Comparison of ENCODE assay signal across 8 mouse cellular contexts in the genomic region with DNA sequence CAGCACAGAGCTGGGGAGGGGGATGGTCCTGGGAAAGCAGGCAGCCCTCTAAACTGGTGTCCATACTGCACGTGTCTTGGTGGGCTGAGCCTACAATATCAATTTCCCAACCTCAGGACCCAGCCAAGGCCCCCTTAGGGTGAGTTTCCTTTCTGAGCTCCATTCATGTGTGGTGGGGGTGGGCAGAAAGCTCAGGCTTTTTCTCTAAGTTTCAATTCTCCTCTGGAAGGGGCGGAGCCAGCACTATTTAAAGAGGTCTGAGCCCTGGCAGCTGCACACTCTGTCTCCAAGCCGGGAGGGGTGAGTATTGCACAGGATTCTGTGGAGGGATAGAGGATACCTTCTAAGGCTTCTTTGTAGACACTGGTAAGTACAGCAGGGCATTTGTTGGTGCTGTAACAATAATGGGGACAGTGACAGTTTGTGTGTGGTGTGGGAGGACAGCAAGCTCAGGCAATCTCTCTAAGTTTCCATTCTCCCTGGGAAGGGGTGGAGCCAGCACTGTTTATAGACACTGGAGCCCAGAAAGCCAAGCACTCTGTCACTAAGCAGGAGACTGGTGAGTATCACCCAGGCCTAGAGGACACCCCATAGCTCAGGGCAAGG. TPM values are rescaled to one million over a fixed set of nuclear protein-coding genes. Genes with fewer than 3 reads are reported as not detected.
DNase-seq lines count a peak whose midpoint lies in the region; ATAC-seq lines count a peak whose summit lies in the region.

No protein-coding gene starts in this region.

- peak overlapping the region; percentile 75 for H3K27ac ChIP-seq in embryonic facial prominence, embryonic 15.5 days (replicated peaks)
- peak overlapping the region; percentile 90 for H3K27ac ChIP-seq in heart, embryonic 11.5 days (ENCODE audit: low read depth, low read length)
- peak overlapping the region; percentile 80 for H3K27ac ChIP-seq in limb, embryonic 12.5 days
- no peak overlapping the region; the same call in 1 of the 2 replicates for H3K27ac ChIP-seq in midbrain, embryonic 11.5 days (ENCODE audit: low read depth, low read length)

- H3K27me3 ChIP-seq in embryonic facial prominence, embryonic 15.5 days: no peaks in the 10 kb centered on the region
- H3K27me3 ChIP-seq in heart, embryonic 11.5 days (ENCODE audit: control insufficient read depth, insufficient read depth, low read length): no peaks in the 10 kb centered on the region
- no peaks in the 10 kb centered on the region for H3K27me3 ChIP-seq in limb, embryonic 12.5 days
- no peaks in the 10 kb centered on the region for H3K27me3 ChIP-seq in midbrain, embryonic 11.5 days (ENCODE audit: control insufficient read depth, insufficient read depth, low read length)

- ATAC-seq in embryonic facial prominence, embryonic 15.5 days (ENCODE audit: insufficient number of reproducible peaks, low FRiP score, low TSS enrichment, low read depth): peak; percentile 80
- peak; percentile 72 for ATAC-seq in heart, embryonic 11.5 days (replicated peaks; ENCODE audit: insufficient number of reproducible peaks, low FRiP score, low TSS enrichment)
- ATAC-seq in limb, embryonic 12.5 days (ENCODE audit: insufficient number of reproducible peaks, insufficient read depth, low FRiP score, low TSS enrichment, low read depth): peak; percentile 91
- ATAC-seq in midbrain, embryonic 11.5 days (ENCODE audit: low FRiP score): peak; percentile 90

- 15% methylated on average over 3 of the region's 3 CpGs for WGBS in embryonic facial prominence, embryonic 15.5 days
- 9% methylated on average over 3 of the region's 3 CpGs for WGBS in heart, embryonic 11.5 days (ENCODE audit: insufficient replicate concordance)
- 10% methylated on average over 3 of the region's 3 CpGs for WGBS in limb, embryonic 12.5 days
- 12% methylated on average over 3 of the region's 3 CpGs for WGBS in midbrain, embryonic 11.5 days

- H3K9me3 ChIP-seq in embryonic facial prominence, embryonic 15.5 days (replicated peaks): no peaks in the 10 kb centered on the region
- no peaks in the 10 kb centered on the region; the same call in 1 of the 2 replicates for H3K9me3 ChIP-seq in heart, embryonic 11.5 days (replicated peaks; ENCODE audit: control insufficient read depth, low read length)
- H3K9me3 ChIP-seq in limb, embryonic 12.5 days: no peaks in the 10 kb centered on the region
- no peaks in the 10 kb centered on the region for H3K9me3 ChIP-seq in midbrain, embryonic 11.5 days (ENCODE audit: control insufficient read depth, low read length)

- H3K4me1 ChIP-seq in embryonic facial prominence, embryonic 15.5 days: peaks cover 24% of the 10 kb centered on the region
- peaks cover 23% of the 10 kb centered on the region for H3K4me1 ChIP-seq in heart, embryonic 11.5 days (ENCODE audit: control insufficient read depth, insufficient read depth, low read length)
- H3K4me1 ChIP-seq in limb, embryonic 12.5 days (replicated peaks): peaks cover 27% of the 10 kb centered on the region
- H3K4me1 ChIP-seq in midbrain, embryonic 11.5 days (ENCODE audit: control insufficient read depth, insufficient read depth, low read length): peaks cover 14% of the 10 kb centered on the region

- H3K4me2 ChIP-seq in embryonic facial prominence, embryonic 15.5 days (replicated peaks): peak overlapping the region; percentile 21
- peak overlapping the region; percentile 58 for H3K4me2 ChIP-seq in heart, embryonic 11.5 days
- peak overlapping the region; percentile 39 for H3K4me2 ChIP-seq in limb, embryonic 12.5 days
- H3K4me2 ChIP-seq in midbrain, embryonic 11.5 days: peak overlapping the region; percentile 16; the same call in 1 of the 2 replicates

- no peaks in the 10 kb centered on the region for H3K36me3 ChIP-seq in embryonic facial prominence, embryonic 15.5 days
- H3K36me3 ChIP-seq in heart, embryonic 11.5 days (ENCODE audit: control insufficient read depth, insufficient read depth, low read length): no peaks in the 10 kb centered on the region
- no peaks in the 10 kb centered on the region for H3K36me3 ChIP-seq in limb, embryonic 12.5 days
- H3K36me3 ChIP-seq in midbrain, embryonic 11.5 days (ENCODE audit: control insufficient read depth, insufficient read depth, low read length): no peaks in the 10 kb centered on the region

- peak; percentile 3 to 11 for DNase-seq in cerebellum, adult 18-20 months
- no peak for DNase-seq in cerebellum, postnatal 36 days
- peak; percentile 57 for DNase-seq in kidney, adult 9 months
- peak; percentile 92 for DNase-seq in midbrain, embryonic 11.5 days (ENCODE audit: low spot score, missing footprints)
- peak; percentile 7 for DNase-seq in right cerebral cortex, postnatal 4 days

- H3K4me3 ChIP-seq in embryonic facial prominence, embryonic 15.5 days (replicated peaks): 0 out of 2 replicates have a peak overlapping the region, but pooled peaks have one; percentile 13
- H3K4me3 ChIP-seq in heart, embryonic 11.5 days (ENCODE audit: low read depth, low read length): no peak overlapping the region
- H3K4me3 ChIP-seq in limb, embryonic 12.5 days (replicated peaks): peak overlapping the region; percentile 10
- no peak overlapping the region for H3K4me3 ChIP-seq in midbrain, embryonic 11.5 days (ENCODE audit: low read depth, low read length)

- no peak overlapping the region for H3K9ac ChIP-seq in embryonic facial prominence, embryonic 15.5 days
- H3K9ac ChIP-seq in heart, embryonic 11.5 days (ENCODE audit: low read depth, low read length): peak overlapping the region; percentile 58
- H3K9ac ChIP-seq in limb, embryonic 12.5 days (replicated peaks): no peak overlapping the region
- peak overlapping the region; percentile 24; the same call in 1 of the 2 replicates for H3K9ac ChIP-seq in midbrain, embryonic 11.5 days (ENCODE audit: low read length)

RNA-seq across cellular contexts. Expression of a gene that starts 21.3 kb away (rescaled TPM):
- 1.4 and 2.1 TPM in 2 replicates for polyA plus RNA-seq in embryonic facial prominence, embryonic 15.5 days (2015; fragmentation: Nextera tagmentation; extraction: Ambion mirVana)
- polyA plus RNA-seq in heart, embryonic 11.5 days (2014; fragmentation: Nextera tagmentation; extraction: Ambion mirVana): not detected in 2 replicates
- not detected in 2 replicates for polyA plus RNA-seq in limb, embryonic 12.5 days (2016; fragmentation: Nextera tagmentation; extraction: Ambion mirVana)
- not detected in 2 replicates for polyA plus RNA-seq in midbrain, embryonic 11.5 days (2014; fragmentation: Nextera tagmentation; extraction: Ambion mirVana)

Comparison
In these comparisons a context has a peak if more than half of its experiments do, and no peak if none do; other contexts are left out.
1. DNase-seq: peak in cerebellum, adult 18-20 months (2 of 2), kidney, adult 9 months (single experiment), midbrain, embryonic 11.5 days (single experiment) and right cerebral cortex, postnatal 4 days (single experiment); none in cerebellum, postnatal 36 days (0 of 2).
2. H3K4me3 ChIP-seq: peak in embryonic facial prominence, embryonic 15.5 days (single experiment) and limb, embryonic 12.5 days (single experiment); none in heart, embryonic 11.5 days (single experiment) and midbrain, embryonic 11.5 days (single experiment).
3. H3K9ac ChIP-seq: peak in heart, embryonic 11.5 days (single experiment) and midbrain, embryonic 11.5 days (single experiment); none in embryonic facial prominence, embryonic 15.5 days (single experiment) and limb, embryonic 12.5 days (single experiment).
4. Peak in every context shown above with its lines, with median percentiles within 50 percentile points of each other: ATAC-seq and H3K4me2 ChIP-seq.